Mouse (Mus musculus): Measurements from ENCODE around the gene Stat5b. TPM values are rescaled to one million over a fixed set of nuclear protein-coding genes. Genes with fewer than 3 reads are reported as not detected.

The Stat5b gene
- polyA plus RNA-seq, 1 experiment from 2014 or later = 16.1 TPM

DNA sequence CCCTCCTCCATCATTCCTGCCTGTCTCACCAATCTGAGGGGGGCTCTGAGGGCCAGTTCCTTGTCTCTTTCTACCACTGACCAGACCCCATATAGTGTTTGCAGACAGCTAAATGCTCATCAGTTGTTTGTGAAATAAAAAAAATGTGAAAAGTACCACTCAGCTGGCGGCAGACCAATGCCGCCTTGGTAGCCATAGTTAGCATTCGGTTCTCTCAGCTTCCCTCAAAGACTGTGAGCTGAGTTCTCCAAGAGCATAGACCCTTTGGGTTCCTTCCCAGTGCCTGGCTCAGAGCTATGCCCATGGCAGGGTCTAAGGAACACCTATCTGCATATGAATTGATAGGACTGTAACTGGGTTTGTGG is 95.8 kb downstream of the Stat5b start:
- no peak overlapping the region for H3K27ac ChIP-seq (replicated peaks)
- 84% methylated on average over 3 of the region's 3 CpGs for WGBS
- H3K4me3 ChIP-seq (ENCODE audit: low read depth, low read length) = no peak overlapping the region
- 0 out of 2 replicates have a peak, but pooled peaks cover 2% of the 10 kb centered on the region for H3K4me1 ChIP-seq (replicated peaks; ENCODE audit: control insufficient read depth, insufficient read depth)
- TF ChIP-seq EP300 (optimal IDR thresholded peaks at IDR 0.05) (no peak), CTCF (IDR thresholded peaks at IDR 0.05; ENCODE audit: low read depth) (no peak)
- H3K4me2 ChIP-seq (replicated peaks; ENCODE audit: low read depth) = no peak overlapping the region
- H3K36me3 ChIP-seq (ENCODE audit: control insufficient read depth, insufficient read depth, low read length) = no peaks in the 10 kb centered on the region
- peaks cover 4% of the 10 kb centered on the region; the same call in 1 of the 2 replicates for H3K27me3 ChIP-seq (ENCODE audit: control insufficient read depth, insufficient read depth, low read length)
- ATAC-seq (ENCODE audit: low FRiP score, low TSS enrichment) (no peak), DNase-seq (ENCODE audit: low spot score) (no peak)
- no peak overlapping the region for H3K9ac ChIP-seq (ENCODE audit: low read length)
- H3K9me3 ChIP-seq (ENCODE audit: control insufficient read depth, low read length) = no peaks in the 10 kb centered on the region

DNA sequence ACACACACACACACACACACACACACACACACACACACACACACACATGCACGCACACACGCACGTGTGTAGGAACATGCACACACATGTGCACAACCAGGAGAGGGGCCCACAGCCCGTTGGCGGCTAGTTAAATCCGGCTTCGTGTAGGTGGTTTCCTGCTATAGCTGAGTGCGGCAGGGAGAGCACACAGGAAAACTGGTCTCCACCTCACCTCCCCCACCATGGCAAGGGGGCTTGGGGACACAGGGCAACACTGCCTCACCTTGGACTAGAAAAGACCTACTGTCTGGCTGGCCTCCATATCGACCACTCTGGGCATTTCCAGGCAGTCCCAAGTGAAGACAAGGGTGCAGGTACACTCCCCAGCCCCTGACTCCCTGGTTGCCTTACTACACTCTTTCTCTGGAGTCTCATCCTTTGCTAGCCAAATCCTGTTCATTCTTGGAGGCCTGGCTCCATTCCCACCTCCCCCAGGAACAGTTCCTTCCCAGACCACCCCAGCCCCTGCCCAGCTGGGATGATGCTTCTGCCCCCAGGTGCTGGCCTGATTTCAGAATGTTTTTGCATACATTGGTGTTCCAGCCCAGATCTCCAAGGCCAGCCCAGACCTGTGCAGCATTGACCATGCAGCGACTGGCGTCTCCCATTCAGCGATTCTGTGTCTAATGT is 96.4 kb downstream of the Stat5b start:
- H3K4me1 ChIP-seq (replicated peaks; ENCODE audit: control insufficient read depth, insufficient read depth) = no peaks in the 10 kb centered on the region
- H3K27me3 ChIP-seq (ENCODE audit: control insufficient read depth, insufficient read depth, low read length) = peaks cover 3% of the 10 kb centered on the region; the same call in 1 of the 2 replicates
- ATAC-seq (ENCODE audit: low FRiP score, low TSS enrichment) = no peak
- DNase-seq (ENCODE audit: low spot score) = no peak
- no peak overlapping the region for H3K9ac ChIP-seq (ENCODE audit: low read length)
- 81% methylated on average over 12 of the region's 12 CpGs for WGBS
- no peaks in the 10 kb centered on the region for H3K9me3 ChIP-seq (ENCODE audit: control insufficient read depth, low read length)
- H3K27ac ChIP-seq (replicated peaks) = no peak overlapping the region
- H3K4me2 ChIP-seq (replicated peaks; ENCODE audit: low read depth) = no peak overlapping the region
- H3K36me3 ChIP-seq (ENCODE audit: control insufficient read depth, insufficient read depth, low read length) = no peaks in the 10 kb centered on the region
- H3K4me3 ChIP-seq (ENCODE audit: low read depth, low read length) = no peak overlapping the region
- no peak for TF ChIP-seq EP300 (optimal IDR thresholded peaks at IDR 0.05)
- TF ChIP-seq CTCF (IDR thresholded peaks at IDR 0.05; ENCODE audit: low read depth) = no peak

DNA sequence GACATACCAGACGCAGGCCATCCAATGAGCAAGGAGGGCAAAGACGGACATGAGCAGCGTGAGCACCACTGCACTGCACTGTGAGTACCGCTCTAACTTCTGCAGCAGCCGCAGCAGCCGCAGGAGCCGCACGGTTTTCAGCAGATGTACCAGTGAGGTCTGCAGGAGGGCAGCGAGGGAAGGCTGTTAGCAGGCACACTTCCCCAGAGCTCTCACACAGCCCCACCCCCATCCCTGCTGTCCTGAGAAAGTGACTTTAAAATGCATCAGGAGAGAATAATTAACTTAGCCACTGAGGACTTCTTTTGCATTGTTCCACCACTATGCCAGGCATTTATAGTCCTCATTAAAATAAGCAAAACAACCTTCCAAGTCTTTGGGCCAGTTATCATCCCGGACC is 98.2 kb downstream of the Stat5b start:
- WGBS = 31% methylated on average over 10 of the region's 10 CpGs
- no peaks in the 10 kb centered on the region for H3K9me3 ChIP-seq (ENCODE audit: control insufficient read depth, low read length)
- H3K27me3 ChIP-seq (ENCODE audit: control insufficient read depth, insufficient read depth, low read length) = no peaks in the 10 kb centered on the region
- TF ChIP-seq CTCF (IDR thresholded peaks at IDR 0.05; ENCODE audit: low read depth) (no peak), EP300 (optimal IDR thresholded peaks at IDR 0.05) (no peak)
- H3K4me2 ChIP-seq (replicated peaks; ENCODE audit: low read depth) = no peak overlapping the region
- H3K36me3 ChIP-seq (ENCODE audit: control insufficient read depth, insufficient read depth, low read length) = no peaks in the 10 kb centered on the region
- no peak overlapping the region for H3K4me3 ChIP-seq (ENCODE audit: low read depth, low read length)
- H3K27ac ChIP-seq (replicated peaks) = no peak overlapping the region
- no peak for DNase-seq (ENCODE audit: low spot score)
- ATAC-seq (ENCODE audit: low FRiP score, low TSS enrichment) = no peak
- H3K9ac ChIP-seq (ENCODE audit: low read length) = no peak overlapping the region
- no peaks in the 10 kb centered on the region for H3K4me1 ChIP-seq (replicated peaks; ENCODE audit: control insufficient read depth, insufficient read depth)

DNA sequence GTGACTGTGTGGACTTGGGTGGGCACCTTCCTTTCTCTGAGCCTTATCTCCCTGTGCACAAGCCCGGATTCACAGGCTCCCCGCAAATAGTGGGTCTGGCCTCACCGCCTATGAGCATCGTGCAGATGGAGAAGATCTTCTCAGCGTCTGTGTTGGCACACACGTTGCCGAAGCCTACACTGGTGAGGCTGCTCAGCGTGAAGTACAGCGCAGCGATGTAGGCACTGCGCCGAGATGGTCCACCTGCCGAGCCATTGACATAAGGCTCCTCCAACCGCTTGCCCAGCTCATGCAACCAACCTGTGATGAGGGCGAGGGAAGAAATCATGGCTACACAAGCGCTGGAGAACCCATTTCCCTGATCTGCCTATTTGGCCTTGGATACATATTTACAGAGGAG is 100.4 kb downstream of the Stat5b start:
- 82% methylated on average over 16 of the region's 16 CpGs for WGBS
- Histone ChIP-seq H3K4me2 (replicated peaks; ENCODE audit: low read depth) (no peak overlapping the region), H3K27me3 (ENCODE audit: control insufficient read depth, insufficient read depth, low read length) (no peaks in the 10 kb centered on the region), H3K27ac (replicated peaks) (no peak overlapping the region), H3K9ac (ENCODE audit: low read length) (no peak overlapping the region), H3K36me3 (ENCODE audit: control insufficient read depth, insufficient read depth, low read length) (no peaks in the 10 kb centered on the region), H3K4me3 (ENCODE audit: low read depth, low read length) (no peak overlapping the region), H3K9me3 (ENCODE audit: control insufficient read depth, low read length) (no peaks in the 10 kb centered on the region), H3K4me1 (replicated peaks; ENCODE audit: control insufficient read depth, insufficient read depth) (no peaks in the 10 kb centered on the region)
- DNase-seq (ENCODE audit: low spot score) (no peak), ATAC-seq (ENCODE audit: low FRiP score, low TSS enrichment) (no peak)
- TF ChIP-seq EP300 (optimal IDR thresholded peaks at IDR 0.05) (no peak), CTCF (IDR thresholded peaks at IDR 0.05; ENCODE audit: low read depth) (no peak)

DNA sequence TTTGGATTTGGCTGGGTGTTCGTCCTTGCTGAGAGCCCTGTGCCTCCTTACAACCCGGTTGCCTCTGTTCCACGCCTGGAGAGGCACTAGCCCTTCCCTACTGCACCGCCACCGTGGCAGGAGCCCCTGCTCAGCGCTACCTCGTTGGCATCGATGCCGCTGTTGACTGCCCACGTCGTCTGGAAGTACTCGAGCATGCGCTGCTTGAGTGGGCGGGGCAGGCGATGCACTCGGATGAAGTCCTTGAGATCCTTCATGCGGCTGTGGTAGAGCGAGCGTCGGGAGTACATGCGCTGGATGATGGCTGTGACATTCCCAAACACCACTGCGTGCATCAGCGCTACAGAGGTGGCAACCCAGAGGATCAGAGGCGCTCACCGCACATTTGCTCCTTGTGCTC is 101.1 kb downstream of the Stat5b start:
- 31% methylated on average over 25 of the region's 25 CpGs for WGBS
- TF ChIP-seq EP300 (optimal IDR thresholded peaks at IDR 0.05) = no peak
- no peak for TF ChIP-seq CTCF (IDR thresholded peaks at IDR 0.05; ENCODE audit: low read depth)
- no peak for DNase-seq (ENCODE audit: low spot score)
- Histone ChIP-seq H3K4me1 (replicated peaks; ENCODE audit: control insufficient read depth, insufficient read depth) (no peaks in the 10 kb centered on the region), H3K27ac (replicated peaks) (no peak overlapping the region), H3K4me3 (ENCODE audit: low read depth, low read length) (no peak overlapping the region), H3K36me3 (ENCODE audit: control insufficient read depth, insufficient read depth, low read length) (no peaks in the 10 kb centered on the region), H3K4me2 (replicated peaks; ENCODE audit: low read depth) (no peak overlapping the region), H3K9ac (ENCODE audit: low read length) (no peak overlapping the region), H3K9me3 (ENCODE audit: control insufficient read depth, low read length) (no peaks in the 10 kb centered on the region), H3K27me3 (ENCODE audit: control insufficient read depth, insufficient read depth, low read length) (no peaks in the 10 kb centered on the region)
- no peak for ATAC-seq (ENCODE audit: low FRiP score, low TSS enrichment)

DNA sequence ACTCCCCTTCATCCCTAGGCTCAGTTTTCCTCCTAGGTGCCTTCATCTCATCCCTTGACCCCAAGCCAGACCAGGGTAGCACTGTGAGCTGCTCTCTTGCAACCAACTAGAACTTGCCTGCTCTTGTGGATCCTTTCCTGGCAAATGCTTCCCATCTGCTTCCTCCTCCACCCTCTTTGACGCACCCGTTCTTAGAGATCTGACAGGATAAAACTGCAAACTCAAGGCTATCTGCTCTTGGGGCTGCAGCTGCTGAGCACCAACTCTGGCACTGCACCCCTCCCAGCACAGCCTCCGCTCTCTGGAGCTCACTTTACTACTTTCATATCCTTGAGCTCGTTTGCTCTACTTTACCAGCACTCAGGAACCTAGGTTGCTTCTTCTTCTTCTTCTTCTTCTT is 101.9 kb downstream of the Stat5b start:
- H3K4me1 ChIP-seq (replicated peaks; ENCODE audit: control insufficient read depth, insufficient read depth) = no peaks in the 10 kb centered on the region
- TF ChIP-seq CTCF (IDR thresholded peaks at IDR 0.05; ENCODE audit: low read depth) (no peak), EP300 (optimal IDR thresholded peaks at IDR 0.05) (no peak)
- H3K9me3 ChIP-seq (ENCODE audit: control insufficient read depth, low read length) = no peaks in the 10 kb centered on the region
- DNase-seq (ENCODE audit: low spot score) (no peak), ATAC-seq (ENCODE audit: low FRiP score, low TSS enrichment) (no peak)
- no peak overlapping the region for H3K4me3 ChIP-seq (ENCODE audit: low read depth, low read length)
- no peak overlapping the region for H3K4me2 ChIP-seq (replicated peaks; ENCODE audit: low read depth)
- no peak overlapping the region for H3K27ac ChIP-seq (replicated peaks)
- no peaks in the 10 kb centered on the region for H3K27me3 ChIP-seq (ENCODE audit: control insufficient read depth, insufficient read depth, low read length)
- WGBS = 57% methylated on average over 4 of the region's 4 CpGs
- H3K9ac ChIP-seq (ENCODE audit: low read length) = no peak overlapping the region
- H3K36me3 ChIP-seq (ENCODE audit: control insufficient read depth, insufficient read depth, low read length) = no peaks in the 10 kb centered on the region
